Mouse (Mus musculus): ENCODE results near the gene Rmi2.
"Not testable (repeated sequence)": the region's sequence is repeated elsewhere in the genome, so short reads cannot be mapped to it uniquely, and the experiment has no call there.

The Rmi2 gene

DNA sequence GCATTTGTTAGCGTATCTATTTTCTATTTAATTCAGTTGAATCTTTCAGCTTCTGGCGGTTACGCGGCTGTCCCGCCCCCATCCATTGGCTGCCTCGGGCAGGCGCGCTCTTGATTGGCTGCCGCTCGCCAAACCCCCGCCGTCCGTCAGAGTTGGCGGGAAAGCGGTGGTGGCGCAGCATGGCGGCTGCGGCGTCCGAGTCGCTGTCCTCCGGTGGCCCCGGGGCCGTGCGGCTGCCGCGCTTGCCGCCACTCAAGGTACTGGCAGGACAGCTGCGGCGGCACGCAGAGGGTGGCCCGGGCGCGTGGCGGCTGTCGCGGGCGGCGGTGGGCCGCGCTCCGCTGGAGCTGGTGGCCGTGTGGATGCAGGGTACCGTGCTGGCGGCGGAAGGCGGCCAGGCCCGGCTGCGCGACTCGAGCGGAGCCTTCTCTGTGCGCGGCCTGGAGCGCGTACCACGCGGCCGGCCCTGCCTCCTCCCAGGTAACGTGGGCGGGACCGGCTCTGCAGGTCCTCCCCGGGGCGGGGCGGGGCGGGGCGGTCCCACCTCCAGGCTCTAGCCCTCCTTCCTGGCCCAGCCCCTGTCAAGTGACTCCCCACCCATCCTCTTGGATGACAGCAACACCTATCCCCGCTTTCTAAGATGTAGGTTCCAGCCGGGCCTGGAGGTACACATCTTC is at the start of gene Rmi2:
Gene Rmi2 (plus strand): TSS at position 149 of the 677 bp plus-strand sequence.
- DNase-seq = peak; percentile 90

DNA sequence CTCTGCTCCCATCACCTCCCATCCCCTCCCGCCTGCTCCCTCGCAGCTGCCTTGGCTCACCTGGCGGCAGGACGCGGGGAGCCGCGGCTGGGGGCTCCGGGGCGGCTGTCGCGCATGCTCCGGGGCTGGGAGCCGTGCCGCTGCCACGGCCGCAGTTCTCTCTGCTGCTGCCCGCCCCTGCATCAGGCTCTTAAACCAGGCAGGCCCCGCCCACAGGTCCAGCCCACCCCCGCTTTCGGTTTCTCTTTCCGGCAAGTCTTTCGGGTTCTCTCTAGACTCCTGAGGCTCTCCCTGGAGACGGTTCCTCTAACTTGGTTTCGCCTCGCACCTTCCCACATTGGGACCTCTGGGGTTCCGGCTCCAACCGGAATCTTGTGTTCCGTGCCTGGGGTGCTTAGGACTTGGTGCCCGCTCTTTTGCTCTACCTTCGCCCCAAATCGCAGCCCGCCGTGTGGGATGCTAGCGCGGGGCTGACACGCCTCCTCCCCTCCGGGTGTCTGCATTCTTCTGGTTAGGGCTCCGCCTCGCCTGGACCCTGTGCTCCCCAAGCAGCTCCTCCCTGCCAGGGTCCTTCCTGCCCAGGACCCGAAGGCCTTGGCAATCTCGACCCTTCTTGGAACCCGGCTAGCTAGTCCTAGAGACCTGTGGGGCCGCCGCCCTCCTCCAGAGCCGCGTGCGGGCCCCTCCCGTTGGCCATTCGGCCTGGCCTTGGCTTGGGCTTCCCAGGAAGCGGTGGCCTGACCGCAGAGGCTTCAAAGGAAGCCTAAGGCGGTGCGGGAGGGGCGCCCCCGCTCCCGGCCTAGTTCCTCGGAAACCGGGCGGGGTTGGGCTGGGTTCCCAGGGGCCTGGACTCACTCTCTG is 49.3 kb upstream of the Rmi2 start, which contains the start of gene Socs1:
Gene Socs1 (minus strand): TSS at position 166 of the 861 bp plus-strand sequence.
- peak; percentile 79 for DNase-seq

DNA sequence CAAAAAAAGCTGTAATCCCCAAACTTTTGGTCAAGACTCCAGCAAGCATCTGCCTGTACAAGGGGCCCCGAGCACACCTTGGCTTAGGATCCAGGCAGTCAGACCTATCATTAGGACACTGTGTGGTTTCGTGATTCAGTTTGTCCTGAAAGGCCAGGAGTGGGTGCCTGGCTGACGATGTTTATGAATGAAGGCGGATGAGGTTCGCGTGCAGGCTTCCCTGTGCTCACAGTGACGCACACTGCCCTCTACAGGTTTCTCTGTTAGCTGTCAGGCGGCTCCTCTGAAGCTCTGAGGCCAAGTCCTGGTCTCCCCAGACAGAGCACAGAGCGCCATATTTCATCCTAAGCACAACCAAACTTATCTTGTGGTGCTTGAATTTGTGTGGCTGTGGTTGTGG is 48.6 kb upstream of the Rmi2 start:
- DNase-seq = peak; percentile 85

DNA sequence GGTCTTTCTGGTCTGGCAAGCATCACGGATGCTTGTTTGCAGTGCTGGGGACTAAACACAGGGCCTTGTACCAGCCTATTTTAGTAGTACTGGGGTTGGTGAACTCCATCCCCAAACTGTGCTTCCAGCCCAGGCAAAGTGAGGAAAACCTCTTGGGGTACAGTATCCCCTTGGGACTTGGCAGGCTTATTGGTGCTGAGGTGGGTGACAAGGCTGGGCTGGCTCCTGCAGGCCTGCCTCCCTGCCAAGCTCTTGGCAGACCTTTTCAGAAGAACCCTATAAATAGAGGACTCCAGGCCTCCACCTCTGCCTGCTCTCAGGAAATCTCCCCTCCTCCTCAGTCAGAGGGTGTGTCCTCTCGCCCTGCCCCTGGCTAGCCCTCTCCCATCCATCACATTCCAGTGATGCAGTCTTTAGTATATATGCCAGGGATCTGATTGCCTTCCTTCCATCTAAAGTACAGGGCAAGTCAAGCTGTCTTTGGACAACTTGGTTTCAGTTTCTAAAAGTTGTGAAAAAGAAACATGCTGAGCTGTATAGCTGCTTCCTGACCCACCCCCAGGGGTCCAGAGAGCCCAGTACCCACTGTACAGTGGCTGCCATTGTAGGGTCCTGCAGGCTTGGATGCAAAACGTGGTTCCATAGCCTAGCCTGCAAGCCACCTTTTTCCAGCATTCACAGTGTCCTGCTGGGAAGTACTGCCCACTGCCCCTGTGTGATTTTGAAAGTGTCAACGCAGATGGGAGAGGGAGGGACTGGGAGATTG is 47.9 kb upstream of the Rmi2 start:
- no peak for DNase-seq

DNA sequence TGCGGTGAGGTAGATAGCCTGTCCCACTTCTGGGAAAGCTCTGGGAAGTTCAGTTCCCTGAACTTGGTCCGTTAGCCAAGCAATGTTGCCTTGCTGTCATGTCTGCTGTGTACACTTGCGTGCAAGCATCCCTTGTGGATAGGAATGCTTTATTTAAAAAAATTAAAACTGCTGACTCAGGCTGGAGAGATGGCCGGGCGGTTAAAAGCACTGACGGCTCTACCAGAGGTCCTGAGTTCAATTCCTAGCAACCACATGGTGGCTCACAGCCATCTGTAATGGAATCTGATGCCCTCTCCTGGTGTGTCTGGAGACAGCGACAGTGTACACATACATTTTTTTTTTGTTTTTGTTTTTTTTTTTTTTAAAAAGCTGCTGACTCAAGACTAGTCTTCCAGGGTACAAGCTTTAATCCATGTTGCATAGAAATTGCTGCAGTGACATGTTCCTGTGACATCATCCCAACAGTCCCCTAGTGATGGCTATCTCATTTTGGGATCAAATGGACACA is 47.3 kb upstream of the Rmi2 start:
- DNase-seq = no peak

DNA sequence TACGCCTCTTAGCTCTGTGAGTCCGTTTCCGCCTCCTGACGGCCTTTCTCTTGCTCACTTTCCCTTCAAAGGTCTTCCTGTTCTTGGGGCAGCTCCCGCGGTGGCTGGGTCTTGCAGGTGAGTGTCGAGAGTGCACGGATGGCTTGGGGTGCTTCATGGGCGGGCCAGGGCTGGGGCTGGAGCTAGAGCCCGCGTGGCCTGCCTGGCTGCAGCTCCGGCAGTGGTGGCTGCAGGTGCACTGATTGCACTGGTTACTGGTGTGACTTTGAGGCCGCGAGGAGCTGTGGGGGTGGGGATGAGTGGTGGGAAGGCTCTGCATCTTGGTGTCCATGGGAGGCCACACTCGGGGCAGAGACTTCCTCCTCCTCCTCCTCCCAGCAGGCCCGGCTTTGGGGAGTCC is 46.6 kb upstream of the Rmi2 start, which contains the start of gene Tnp2:
Gene Tnp2 (minus strand): TSS at position 390 of the 400 bp plus-strand sequence.
- no peak for DNase-seq

DNA sequence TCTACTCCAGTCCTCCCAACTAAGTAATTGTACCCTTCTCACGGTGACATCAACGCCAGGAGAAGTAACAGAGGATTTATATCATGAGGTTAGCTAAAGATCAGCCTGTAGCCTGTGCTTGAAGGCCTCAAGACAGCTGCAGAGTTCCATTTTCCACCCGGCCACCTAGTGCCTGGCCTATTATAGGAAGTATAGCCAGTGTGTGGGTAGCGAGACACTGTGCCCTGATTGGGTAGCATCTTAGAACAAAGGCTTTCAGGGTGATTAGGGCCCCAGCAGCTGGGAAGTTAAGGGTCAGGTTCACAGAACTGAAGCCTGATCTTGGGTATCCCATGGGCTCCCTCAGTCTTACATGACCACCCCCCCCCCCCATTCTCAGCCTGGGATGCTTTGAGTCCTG is 46.0 kb upstream of the Rmi2 start:
- DNase-seq = no peak

DNA sequence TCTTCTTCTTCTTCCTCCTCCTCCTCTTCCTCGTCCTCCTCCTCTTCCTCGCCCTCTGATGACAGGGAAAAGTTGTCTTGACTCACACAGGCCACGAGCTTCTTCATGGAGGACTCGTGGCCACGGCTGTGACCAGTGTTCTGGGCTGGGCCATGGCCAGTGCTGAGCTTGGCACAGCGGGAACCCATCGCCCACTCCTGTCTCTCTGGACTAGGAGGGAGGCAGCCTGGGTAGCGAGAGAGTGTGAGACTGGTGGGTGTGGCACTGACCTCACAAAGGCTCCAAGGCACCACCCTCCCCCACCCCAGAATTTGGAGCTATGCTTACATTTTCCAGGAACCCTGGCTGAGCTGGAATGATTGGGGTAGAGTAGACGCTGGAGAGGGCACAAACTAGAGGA is 44.2 kb upstream of the Rmi2 start, which contains the start of gene Prm3:
Gene Prm3 (minus strand): TSS at position 213 of the 400 bp plus-strand sequence.
- no peak for DNase-seq

DNA sequence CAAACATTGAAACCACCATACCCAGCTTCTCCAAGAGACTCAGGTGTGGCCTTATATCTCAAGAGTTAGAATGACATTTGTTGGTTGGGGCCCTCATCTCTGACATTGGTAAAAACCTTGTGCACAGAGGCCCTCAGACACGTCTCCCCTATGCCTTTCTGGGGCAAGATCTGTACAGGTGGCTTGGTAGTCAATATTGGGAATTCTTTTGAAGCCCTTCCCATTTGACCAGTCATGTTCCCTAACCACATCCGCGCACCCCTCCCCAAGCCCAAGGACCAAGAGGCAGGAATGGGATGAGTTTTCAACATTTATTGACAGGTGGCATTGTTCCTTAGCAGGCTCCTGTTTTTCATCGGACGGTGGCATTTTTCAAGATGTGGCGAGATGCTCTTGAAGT is 38.8 kb upstream of the Rmi2 start, which contains the start of gene Prm2:
Gene Prm2 (minus strand): TSS at position 101 of the 400 bp plus-strand sequence.
- DNase-seq = no peak

DNA sequence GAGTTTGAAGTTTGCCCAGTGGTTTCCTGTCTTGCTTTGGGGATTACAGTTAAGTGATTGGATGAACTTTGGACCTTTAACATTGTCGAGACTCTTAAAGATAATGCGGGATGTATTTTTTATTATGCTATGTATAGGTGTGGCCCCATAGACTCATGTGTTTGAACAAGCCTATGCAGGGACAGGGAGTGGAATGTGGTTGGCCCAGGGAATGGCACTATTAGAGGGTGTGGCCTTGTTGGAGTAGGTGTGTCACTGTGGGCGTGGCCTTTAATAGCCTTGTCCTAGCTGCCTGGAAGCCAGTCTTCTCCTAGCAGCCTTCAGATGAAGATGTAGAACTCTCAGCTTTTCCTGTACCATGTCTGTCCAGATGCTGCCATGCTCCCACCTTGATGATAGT is 32.4 kb upstream of the Rmi2 start:
- DNase-seq = not testable (repeated sequence)

DNA sequence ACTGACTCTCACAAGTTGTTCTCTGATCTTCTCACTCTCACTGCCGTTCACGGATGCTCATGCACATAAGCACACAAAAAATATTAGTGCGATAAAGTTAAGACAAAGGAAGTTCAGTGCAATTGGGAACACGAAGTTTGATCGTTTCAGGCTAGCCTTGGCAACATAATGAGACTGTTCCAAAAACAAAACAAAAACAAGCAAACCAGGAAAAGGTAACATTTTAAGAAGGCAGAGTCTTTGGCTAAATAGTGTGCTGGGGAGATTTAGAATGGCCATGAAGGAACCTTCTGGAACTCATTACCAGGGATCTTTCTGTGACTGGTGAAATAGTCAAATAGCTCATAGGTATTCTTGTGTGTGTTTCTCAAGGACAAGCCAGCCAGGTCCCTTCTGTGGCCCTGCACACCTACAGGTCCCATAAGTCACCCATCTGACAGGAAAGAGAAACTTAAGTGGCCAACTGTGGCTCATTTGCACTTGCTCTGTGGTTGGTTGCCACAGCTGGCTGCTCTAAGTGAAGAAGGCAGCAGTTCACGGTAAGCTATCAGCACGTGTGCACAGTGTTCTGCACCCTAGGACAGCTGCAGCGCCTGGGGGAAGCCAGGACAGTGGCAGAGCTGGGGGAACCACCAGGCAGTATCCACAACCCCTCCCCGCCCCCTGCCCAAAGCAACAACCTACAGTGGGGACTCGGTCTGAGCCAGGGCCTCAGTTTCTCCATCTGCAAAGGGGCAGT is 28.9 kb upstream of the Rmi2 start, which contains the start of gene Prm1:
Gene Prm1 (minus strand): TSS at position 51 of the 739 bp plus-strand sequence.
- DNase-seq = no peak

DNA sequence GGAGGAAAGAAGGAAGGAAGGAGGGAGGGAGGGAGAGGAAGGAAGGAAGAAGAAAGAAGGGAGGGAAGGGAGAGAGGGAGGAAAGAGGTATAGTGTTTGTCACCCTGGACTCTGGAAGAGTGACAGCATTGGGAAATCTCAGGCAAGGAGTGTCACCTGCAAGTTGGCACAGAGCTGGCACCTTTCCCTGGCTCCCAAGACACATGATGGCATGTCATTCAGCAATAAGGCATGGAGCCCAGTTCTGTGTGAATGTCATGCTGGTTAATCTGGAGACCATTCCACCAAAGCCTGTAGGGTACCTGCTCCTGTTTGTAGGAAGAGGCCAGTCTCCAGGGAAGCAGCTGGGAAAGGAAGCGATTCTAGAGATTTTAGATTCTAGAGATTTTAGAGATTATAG is 24.5 kb upstream of the Rmi2 start:
- DNase-seq = no peak

DNA sequence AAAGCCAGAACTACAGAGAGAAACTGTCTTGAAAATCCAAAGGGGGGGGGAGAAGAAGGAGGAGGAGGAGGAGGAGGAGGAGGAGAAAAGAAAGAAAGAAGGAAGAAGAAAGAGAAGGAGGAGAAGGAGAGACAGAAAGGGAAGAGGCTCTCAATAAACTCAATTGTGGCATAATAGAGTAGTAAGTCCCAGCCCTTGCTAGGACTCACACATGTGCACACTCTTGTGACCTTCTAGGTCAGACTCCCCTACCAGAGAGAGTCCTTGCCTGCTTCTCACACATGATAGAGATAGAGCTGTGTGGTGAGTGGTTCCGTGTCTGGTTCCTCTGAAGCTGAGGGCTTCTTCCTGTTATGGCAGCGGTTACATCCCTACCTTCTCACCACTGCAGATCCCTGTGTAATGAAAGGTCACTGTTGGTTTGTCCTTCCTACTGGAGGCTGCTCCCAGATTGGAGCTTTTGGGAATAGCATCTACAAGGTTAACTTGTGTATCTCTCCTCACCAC is 21.9 kb upstream of the Rmi2 start, which contains the start of gene Gm11172:
Gene Gm11172 (plus strand): TSS at position 51 of the 507 bp plus-strand sequence.
- DNase-seq = no peak

DNA sequence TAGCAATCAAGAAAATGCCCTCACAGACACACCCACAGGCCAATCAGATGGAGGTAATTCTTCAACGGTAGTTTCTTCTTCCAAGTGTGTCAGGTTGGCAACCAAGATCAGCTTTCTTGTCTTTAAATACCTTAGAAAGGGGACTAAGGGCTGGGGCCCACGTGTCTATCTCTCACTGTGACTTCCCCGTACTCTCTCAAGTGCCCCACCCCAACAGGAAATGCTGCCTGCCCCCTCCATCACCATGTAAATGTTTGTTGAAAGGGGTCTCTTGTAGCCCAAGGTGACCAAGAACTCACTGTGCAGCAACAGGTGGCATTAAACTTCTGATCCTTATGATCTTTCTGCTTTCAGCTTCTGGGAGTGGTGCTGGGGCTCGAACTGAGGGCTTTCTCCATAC is 21.1 kb upstream of the Rmi2 start:
- DNase-seq = no peak

DNA sequence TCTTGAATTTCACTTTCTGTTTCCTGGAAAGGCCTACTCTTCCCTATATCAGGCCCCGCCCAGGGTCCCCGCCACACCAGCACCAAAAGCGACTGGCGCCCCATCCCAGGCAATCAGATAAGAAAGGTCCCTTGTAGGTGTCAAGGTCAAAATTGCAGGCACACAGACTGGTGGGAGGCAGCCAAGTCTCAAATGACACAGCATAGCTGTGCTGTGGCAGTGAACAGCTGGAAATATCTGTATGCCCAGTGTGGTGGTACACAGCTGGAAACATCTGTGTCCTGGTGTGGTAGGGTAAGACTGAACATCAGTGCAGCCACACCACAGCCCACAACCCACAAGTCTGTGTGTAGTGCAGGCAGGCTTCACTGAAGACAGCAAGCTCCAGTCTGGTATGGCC is 20.0 kb upstream of the Rmi2 start:
- no peak for DNase-seq

DNA sequence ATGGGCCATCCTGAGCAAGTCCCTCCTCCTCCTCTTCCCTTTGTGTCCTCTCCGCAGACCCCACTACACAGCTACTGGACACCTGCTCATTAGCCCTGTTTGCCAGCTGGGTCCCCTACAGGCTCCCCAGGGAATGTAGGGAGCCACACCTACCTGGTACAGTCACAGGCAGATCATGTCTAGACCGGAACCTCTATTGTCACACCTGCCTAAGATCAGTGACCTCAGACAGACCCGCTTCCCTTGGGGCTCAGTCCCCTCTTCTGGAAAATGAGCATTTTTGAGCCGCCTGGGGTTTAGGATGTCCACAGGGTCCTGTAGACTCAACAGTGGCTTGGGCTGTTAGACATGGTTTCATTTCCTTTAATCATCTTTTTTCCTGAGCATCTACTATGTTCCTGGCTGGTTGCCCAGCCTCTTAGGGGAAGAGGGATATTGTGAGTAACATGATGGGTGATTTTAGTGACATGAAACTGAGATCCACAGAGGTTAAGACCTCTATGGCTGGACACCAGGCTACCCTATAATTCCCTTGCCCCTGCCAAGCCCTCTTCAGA is 16.2 kb upstream of the Rmi2 start:
- no peak for DNase-seq

DNA sequence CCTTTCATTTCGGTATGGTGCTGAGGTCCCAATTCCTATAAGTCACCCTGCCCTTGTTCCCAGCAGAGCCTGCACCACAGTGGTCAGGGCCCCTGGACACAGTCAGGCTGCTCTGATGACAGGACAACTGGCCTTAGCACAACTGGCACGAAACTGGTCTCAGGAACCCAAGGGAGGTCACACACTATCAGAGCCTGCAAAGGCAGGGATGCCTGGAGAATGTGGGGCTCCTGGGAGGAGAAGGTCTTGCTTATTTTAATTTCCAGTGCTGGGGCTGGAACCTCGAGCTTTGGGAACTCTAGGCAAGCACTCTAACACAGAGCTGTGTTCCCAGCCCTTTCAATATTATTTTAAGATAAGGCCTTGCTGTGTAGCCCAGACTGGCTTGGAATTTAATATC is 14.9 kb upstream of the Rmi2 start:
- no peak for DNase-seq

DNA sequence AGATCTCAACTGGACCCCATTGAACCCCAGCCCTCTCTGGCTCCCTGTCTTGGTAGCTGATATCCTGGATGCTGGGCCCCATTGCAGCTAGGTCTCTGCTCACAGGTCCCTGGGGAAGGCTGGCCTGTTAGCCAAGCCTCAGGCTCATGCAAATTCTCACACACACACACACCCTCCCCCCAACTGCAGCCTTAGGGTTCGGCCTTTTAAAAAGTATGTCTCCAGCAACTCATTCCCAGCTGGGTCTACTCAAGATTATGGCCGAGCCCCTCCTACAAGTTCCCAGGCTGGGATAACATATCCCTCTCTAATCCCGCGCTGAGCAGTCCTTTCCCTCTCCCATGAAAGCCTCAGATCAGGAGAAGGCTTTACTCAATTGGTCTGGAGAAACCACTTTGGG is 13.5 kb upstream of the Rmi2 start:
- DNase-seq = no peak

DNA sequence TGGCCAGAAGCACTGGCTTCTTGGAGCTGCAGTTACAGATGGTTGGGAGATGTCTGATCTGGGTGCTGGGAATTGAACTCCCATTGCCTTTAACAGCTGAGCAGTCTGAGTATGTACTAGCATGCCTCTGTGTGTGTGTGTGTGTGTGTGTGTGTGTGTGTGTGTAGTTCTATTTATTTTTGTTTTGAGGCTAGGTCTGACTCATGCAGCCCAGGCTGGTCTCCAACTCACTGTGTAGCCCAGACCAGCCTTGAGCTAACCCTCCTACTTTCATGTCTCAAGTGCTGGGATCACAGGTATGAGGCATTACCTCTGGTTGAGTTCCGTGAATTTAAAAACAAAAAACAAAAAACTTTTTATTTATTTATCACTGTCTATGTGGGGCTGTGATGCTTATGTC is 10.3 kb upstream of the Rmi2 start:
- DNase-seq = no peak

DNA sequence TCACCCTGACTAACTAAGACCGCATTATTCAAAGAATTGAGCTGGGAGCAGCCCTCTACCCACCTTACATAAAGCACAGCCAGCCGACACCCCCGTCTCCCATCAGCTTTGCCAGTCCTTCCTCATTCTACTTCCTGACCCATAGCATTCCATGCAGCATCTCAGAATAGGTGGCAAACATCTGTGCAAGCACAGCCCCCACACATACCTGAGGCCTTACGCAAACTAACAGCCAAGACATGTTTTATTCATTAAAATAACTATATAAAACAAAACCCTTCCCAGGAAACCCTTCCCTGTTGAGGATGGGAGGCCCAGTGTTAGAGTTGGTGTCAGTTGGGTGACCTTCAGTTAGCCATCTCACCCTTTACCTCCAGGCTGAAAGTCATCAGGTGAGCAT is 9.0 kb upstream of the Rmi2 start:
- no peak for DNase-seq

DNA sequence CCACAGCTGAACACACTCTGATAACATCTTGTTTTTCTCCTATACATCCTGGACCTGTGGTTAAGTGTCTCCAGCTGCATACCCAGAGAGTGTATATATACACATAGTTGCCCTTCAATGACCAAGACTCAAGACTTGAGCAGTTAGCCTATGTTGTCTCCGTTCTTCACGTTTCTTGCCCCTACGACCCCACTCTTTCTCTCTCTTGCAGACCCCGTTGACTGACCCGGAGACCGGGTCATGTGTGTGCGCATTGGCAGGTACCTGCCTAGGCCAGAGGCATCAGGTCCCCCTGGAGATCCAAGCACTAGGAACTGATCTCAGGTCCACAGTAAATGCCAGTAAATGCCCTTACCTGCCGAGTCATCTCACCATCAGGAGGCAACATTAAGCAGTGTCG is 7.6 kb upstream of the Rmi2 start:
- no peak for DNase-seq

Data from right cerebral cortex, adult 18-20 months (tissue).